Mouse (Mus musculus) liver, embryonic 15.5 days (tissue): Measurements from ENCODE around the gene Parva. TPM values are rescaled to one million over a fixed set of nuclear protein-coding genes. Genes with fewer than 3 reads are reported as not detected.
A peak's percentile ranks its signal among the peaks of the same experiment; 100 is the strongest.

ENCODE experiments used
- ATAC-seq: fragments of 200-750 bp; cut with Nextera tagmentation; 2 replicates; pipeline ENCODE4 v1.8.0; 2017; ENCODE audit warnings: moderate number of reproducible peaks, mild to moderate bottlenecking, moderate library complexity; ENCODE audit not compliant: insufficient read depth
- H3K27ac ChIP-seq: fragments of 300-500 bp; sonication (generic); replicated peaks from 2 replicates; pipeline ENCODE4 v1.5.1; 2015; ENCODE audit warnings: mild to moderate bottlenecking, inconsistent platforms
- H3K27me3 ChIP-seq: fragments of 300-500 bp; sonication (generic); 2 replicates; pipeline ENCODE4 v1.6.1; 2015; ENCODE audit warnings: mild to moderate bottlenecking, inconsistent platforms
- H3K36me3 ChIP-seq: fragments of 300-500 bp; sonication (generic); replicated peaks from 2 replicates; pipeline ENCODE4 v1.6.1; 2015; ENCODE audit warnings: moderate library complexity, mild to moderate bottlenecking, inconsistent platforms
- H3K4me1 ChIP-seq: fragments of 300-500 bp; sonication (generic); replicated peaks from 2 replicates; pipeline ENCODE4 v1.6.1; 2015; ENCODE audit warnings: inconsistent platforms
- H3K4me2 ChIP-seq: fragments of 300-500 bp; sonication (generic); 2 replicates; pipeline ENCODE4 v1.6.1; 2015; ENCODE audit warnings: moderate library complexity, mild to moderate bottlenecking, inconsistent platforms
- H3K4me3 ChIP-seq: fragments of 300-500 bp; sonication (generic); replicated peaks from 2 replicates; pipeline ENCODE4 v1.5.1; 2015; ENCODE audit warnings: mild to moderate bottlenecking, inconsistent platforms
- H3K9ac ChIP-seq: fragments of 300-500 bp; sonication (generic); 2 replicates; pipeline ENCODE4 v1.6.1; 2015; ENCODE audit warnings: moderate library complexity, mild to moderate bottlenecking, inconsistent platforms
- H3K9me3 ChIP-seq: fragments of 300-500 bp; sonication (generic); replicated peaks from 2 replicates; pipeline ENCODE4 v1.6.1; 2016; ENCODE audit warnings: inconsistent platforms
- WGBS: fragments of 180-500 bp; shearing (Covaris S2); methylation state at CpG from one replicate; pipeline ENCODE4 v1.1.7; 2015; ENCODE audit warnings: mixed read lengths; ENCODE audit not compliant: insufficient replicate concordance; 5-methylcytosine and 5-hydroxymethylcytosine counted together
- polyA plus RNA-seq: library from polyadenylated mRNA; unstranded; fragments of >200 nt; fragmentation: Nextera tagmentation; extraction: Ambion mirVana; gene quantifications from 2 replicates; pipeline ENCODE4 v1.2.1, GENCODE M21; 2015

Parva gene
- 7.4 and 7.8 TPM in 2 replicates for polyA plus RNA-seq

DNA sequence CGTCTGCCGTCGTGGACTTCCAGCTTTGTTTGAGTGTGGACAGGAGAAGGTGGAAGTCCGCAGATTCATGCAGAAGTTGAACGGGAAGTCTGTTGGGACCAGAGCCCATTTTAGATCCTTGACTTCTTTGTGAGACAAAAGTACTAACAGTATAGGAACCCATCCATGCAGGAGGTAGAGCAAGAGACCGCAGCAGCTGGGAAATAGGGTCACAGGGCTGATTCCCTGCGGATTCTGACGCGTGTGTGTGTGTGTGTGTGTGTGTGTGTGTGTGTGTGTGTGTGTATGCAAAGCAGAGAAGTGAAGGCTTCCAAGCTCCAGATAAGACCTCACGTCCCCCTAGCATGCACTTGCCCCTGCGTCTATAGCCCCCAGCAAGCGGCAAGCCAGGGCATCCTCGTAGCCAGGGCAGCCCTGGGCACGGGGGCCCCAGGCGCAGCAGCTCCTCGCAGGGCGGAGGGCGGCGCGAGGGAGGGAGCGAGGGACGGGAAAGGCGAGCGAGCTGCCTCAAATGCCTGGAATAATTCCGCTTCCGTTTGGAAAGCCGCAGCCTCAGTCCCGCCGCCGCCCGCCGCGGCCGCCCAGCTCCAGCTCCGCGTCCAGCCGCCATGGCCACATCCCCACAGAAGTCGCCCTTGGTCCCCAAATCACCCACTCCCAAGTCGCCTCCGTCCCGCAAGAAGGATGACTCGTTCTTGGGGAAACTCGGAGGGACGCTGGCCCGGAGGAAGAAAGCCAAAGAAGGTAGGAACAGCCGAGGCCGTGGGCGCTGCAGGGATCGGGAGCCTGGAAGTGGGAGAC, at the start of gene Parva:
Gene Parva, plus strand, starts transcription at position 149 of the 801 bp plus-strand sequence.
- Histone ChIP-seq H3K27ac (peak within 1 kb of the TSS; percentile 61; the same call in 1 of the 2 replicates), H3K36me3 (no peaks in the 10 kb centered on the region), H3K4me1 (no peaks in the 10 kb centered on the region), H3K27me3 (peaks cover 24% of the 10 kb centered on the region), H3K9me3 (no peaks in the 10 kb centered on the region), H3K4me3 (peak within 1 kb of the TSS; percentile 57), H3K4me2 (peak within 1 kb of the TSS; percentile 58), H3K9ac (peak within 1 kb of the TSS; percentile 46)
- WGBS = 3% methylated on average over 49 of the region's 49 CpGs
- ATAC-seq = peak; percentile 56; the same call in 1 of the 2 replicates

DNA sequence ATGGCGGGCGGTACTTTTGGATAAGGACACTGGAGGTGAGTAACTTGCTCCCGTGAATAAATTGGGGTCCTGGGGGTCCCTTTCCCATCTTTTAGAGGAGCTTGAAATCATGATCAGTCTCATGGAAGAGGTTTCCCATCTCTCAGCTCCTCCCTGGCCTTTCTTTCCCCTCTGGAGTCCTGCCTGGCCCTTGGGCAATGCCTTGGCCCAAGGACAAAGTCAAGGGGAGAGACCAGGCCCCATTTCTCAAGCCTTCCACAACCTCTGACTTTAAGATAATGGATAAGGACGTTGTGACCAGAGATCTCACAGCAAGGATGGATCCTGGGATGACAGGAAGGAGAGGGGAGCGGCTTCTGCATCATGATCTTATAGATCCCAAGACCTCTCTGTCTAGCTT, 49.2 kb upstream of the Parva start:
- H3K27ac ChIP-seq = no peak overlapping the region
- 62% methylated on average over 5 of the region's 5 CpGs for WGBS

DNA sequence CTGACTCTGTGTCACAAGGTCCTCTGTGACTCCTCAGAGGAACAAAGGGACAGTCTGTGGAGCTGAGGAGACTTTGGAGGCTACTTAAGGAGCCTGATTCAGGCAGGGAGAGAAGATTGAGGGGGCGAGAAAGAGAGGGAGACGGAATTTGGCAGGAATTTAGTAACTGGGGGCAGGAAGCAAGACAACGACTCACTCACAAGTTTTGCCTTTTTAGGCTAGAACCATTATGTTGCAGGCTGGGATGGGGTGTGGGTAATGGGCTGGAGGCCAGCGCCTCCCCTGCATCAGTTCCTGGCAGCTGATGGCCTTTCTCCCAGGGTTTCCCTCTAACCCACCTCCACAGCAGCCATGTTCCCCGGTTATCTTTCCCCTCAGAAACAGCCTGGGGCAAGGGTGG, 48.8 kb upstream of the Parva start:
- Histone ChIP-seq H3K36me3 (no peaks in the 10 kb centered on the region), H3K4me1 (0 out of 2 replicates have a peak, but pooled peaks cover 9% of the 10 kb centered on the region), H3K4me2 (no peak overlapping the region), H3K4me3 (no peak overlapping the region), H3K27me3 (no peaks in the 10 kb centered on the region), H3K27ac (no peak overlapping the region), H3K9me3 (no peaks in the 10 kb centered on the region), H3K9ac (no peak overlapping the region)
- ATAC-seq = no peak
- WGBS = 48% methylated on average over 5 of the region's 5 CpGs

More for the DNA sequence above, 49.2 kb upstream of the Parva start:
- Histone ChIP-seq H3K4me1 (0 out of 2 replicates have a peak, but pooled peaks cover 9% of the 10 kb centered on the region), H3K9me3 (no peaks in the 10 kb centered on the region), H3K36me3 (no peaks in the 10 kb centered on the region), H3K27me3 (no peaks in the 10 kb centered on the region), H3K4me2 (no peak overlapping the region), H3K9ac (no peak overlapping the region), H3K4me3 (no peak overlapping the region)
- ATAC-seq = no peak

DNA sequence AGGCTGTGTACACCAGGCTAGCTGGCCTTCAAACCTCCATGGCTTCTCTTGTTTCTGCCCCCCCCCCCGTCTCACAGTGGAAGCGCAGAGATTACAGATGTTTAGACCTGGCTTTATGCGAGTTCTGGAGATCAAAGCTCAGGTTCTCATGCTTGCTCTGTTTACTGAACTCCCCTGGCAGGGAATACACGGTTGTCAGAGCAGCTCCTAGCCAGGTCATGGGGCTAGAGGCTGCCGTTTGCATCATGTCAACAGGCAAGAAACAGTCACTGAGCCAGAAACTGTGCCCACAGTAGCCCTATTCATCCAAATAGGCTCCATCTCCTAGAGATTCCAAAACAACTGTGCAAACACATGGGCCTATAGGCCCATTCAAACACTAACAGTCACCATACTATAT, 40.8 kb upstream of the Parva start:
- Histone ChIP-seq H3K4me1 (no peaks in the 10 kb centered on the region), H3K9me3 (no peaks in the 10 kb centered on the region), H3K4me3 (no peak overlapping the region), H3K36me3 (no peaks in the 10 kb centered on the region), H3K9ac (no peak overlapping the region), H3K27me3 (no peaks in the 10 kb centered on the region), H3K4me2 (no peak overlapping the region), H3K27ac (0 out of 2 replicates have a peak overlapping the region, but pooled peaks have one; percentile 38)
- ATAC-seq = peak; percentile 31; the same call in 1 of the 2 replicates
- WGBS = 49% methylated on average over 5 of the region's 5 CpGs

DNA sequence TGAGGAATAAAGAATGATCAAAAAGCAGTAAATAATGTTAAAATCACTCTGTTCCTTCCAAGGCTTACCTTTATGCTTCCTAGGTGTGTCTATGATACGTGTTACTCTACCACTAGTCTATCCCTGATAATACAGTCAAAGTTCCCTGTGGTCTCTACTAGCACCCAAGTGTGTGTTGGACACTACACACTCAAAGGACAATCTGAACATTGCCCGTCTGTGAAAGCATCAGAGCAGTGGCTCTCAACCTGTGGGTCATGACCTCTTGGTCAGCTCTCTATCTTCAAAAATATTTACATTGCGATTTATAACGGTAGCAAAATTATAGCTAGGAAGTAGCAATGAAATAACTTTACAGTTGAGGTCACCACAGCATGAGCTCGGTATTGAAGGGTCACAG, 39.4 kb upstream of the Parva start:
- 38% methylated on average over 5 of the region's 5 CpGs for WGBS
- H3K9ac ChIP-seq = no peak overlapping the region
- H3K4me3 ChIP-seq = no peak overlapping the region
- H3K4me2 ChIP-seq = no peak overlapping the region
- H3K9me3 ChIP-seq = no peaks in the 10 kb centered on the region
- H3K4me1 ChIP-seq = no peaks in the 10 kb centered on the region
- no peak for ATAC-seq
- no peaks in the 10 kb centered on the region for H3K27me3 ChIP-seq
- no peak overlapping the region for H3K27ac ChIP-seq
- no peaks in the 10 kb centered on the region for H3K36me3 ChIP-seq

DNA sequence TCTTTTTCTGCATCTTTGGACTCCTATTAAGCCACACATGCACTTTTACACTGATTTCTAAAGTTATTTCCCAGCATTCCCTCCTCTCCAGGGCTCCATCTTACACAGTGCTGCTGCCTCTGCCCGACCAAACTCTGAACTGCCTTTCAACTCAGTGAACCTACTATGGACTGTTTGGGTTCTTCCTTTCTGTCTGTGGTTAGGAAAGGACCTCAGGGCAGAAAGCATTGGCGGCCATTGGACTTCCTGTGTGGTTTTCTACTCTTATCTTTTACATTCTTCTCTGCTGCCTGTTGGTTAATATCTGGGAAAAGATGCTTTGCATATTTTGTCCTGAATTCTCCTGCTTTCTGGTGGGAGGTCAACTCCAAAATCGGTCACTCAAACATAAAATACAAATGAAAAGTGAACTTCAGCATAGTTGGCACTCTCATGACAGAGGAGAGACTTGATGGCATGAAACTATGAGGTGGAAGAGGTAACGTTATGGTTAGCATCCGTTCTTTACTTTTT, 38.9 kb upstream of the Parva start:
- Histone ChIP-seq H3K9me3 (no peaks in the 10 kb centered on the region), H3K9ac (no peak overlapping the region), H3K27me3 (no peaks in the 10 kb centered on the region), H3K4me3 (no peak overlapping the region), H3K4me1 (no peaks in the 10 kb centered on the region), H3K27ac (no peak overlapping the region), H3K4me2 (no peak overlapping the region), H3K36me3 (no peaks in the 10 kb centered on the region)
- no peak for ATAC-seq
- 24% methylated on average over 5 of the region's 5 CpGs for WGBS

DNA sequence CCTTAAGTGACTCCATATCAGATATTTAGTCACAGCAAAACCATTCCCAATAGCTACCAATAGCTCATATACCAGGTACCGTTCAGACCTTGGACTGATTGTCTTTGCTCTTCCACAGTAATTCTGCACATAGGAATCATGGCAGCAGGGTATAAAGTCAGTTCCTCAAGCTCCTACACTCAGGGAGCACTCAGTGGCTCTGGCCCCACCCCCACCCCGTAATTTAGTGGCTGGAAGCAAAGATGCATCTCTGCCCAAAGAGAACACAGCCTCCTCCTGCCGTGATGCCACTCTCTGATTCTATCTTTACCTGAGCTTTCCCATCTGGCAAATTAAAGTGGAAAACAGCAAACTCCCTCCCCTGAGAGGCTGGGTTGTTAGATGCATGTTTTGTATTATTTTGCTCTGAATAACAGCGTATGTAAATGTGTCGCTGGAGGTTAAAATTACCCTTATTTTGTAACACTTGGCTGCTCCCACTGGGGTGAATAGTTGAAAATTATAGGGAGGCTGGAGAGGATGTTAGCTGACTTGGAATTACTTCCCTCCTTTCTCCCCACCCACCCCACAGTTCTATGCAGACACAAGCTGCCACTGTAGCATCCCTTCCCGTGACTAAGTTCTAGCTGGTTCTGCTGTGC, 37.6 kb upstream of the Parva start:
- WGBS = 45% methylated on average over 6 of the region's 6 CpGs
- H3K4me2 ChIP-seq = no peak overlapping the region
- H3K27ac ChIP-seq = no peak overlapping the region

DNA sequence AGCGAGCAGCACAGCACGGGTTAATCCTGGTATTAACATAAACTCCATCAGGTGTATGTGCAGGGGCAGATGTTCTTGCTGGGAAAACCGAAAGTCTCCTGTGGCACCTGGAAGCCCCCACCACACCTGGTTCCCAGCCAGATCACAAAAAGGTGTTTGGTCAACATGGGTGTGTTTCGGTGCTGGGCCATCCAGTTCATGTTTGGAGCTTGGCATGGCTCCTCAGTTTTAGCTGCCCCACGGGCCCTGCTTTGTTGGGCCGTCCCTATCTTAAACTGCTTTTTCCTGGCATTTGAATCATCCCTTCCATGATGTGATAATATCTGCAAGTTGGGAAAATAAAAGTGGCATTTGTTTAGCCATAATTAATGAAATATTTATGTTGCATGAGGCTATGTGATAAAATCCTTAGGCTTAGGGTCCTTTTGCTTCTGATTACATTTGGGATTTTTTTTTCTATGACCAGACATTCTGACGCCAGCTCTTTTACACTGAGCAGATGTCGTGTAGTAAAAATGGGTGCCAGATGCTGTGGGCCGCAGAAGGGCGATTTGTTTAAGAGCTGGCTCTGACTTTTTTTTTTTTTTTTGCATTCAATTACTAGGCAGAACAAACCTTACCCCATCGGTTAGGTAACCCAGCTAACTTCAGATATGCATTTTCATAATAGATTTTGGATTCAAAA, 36.9 kb upstream of the Parva start:
- Histone ChIP-seq H3K4me2 (no peak overlapping the region), H3K27me3 (no peaks in the 10 kb centered on the region), H3K36me3 (no peaks in the 10 kb centered on the region), H3K4me1 (no peaks in the 10 kb centered on the region), H3K9me3 (no peaks in the 10 kb centered on the region), H3K4me3 (no peak overlapping the region), H3K27ac (no peak overlapping the region), H3K9ac (no peak overlapping the region)
- 43% methylated on average over 11 of the region's 11 CpGs for WGBS
- ATAC-seq = no peak

More for the DNA sequence above, 37.6 kb upstream of the Parva start:
- H3K4me3 ChIP-seq = no peak overlapping the region
- ATAC-seq = no peak
- H3K4me1 ChIP-seq = no peaks in the 10 kb centered on the region
- H3K9me3 ChIP-seq = no peaks in the 10 kb centered on the region
- H3K9ac ChIP-seq = no peak overlapping the region
- H3K27me3 ChIP-seq = no peaks in the 10 kb centered on the region
- no peaks in the 10 kb centered on the region for H3K36me3 ChIP-seq

DNA sequence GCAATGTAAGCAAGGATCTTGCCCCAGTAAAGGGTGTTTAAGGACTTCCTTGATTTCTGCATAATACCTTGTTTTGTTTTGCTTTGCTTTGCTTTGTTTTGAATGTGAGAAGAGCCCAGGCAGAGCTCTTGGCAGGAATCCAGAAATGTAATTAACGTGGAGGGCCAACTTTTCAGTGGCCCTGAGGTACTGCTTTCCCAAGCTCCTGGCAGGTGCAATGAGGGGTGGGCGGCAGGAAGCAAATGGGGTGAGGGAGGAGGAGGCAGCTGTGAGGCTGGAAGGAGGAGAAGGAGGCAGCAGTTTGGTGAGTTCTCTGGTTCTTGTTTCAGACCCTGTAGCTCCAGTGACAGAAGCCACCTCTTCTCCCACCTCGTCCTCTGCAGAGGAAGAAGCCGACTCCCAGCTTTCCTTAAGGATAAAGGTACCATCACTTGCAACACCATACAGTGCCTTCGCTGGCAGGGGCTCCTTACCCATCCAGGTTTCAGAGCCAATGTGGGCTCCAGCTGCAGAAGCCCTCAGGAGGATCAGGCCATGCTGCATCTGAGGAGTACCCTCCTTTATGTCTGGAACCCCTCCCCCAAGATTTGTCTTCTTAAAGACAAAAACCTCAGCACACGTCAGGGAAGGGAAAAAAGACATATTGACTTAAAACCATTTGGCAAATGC, 36.2 kb upstream of the Parva start:
- H3K27me3 ChIP-seq = no peaks in the 10 kb centered on the region
- WGBS = 24% methylated on average over 6 of the region's 6 CpGs
- no peaks in the 10 kb centered on the region for H3K9me3 ChIP-seq
- no peak overlapping the region for H3K27ac ChIP-seq
- H3K9ac ChIP-seq = no peak overlapping the region
- H3K4me3 ChIP-seq = no peak overlapping the region
- H3K36me3 ChIP-seq = no peaks in the 10 kb centered on the region
- H3K4me2 ChIP-seq = no peak overlapping the region
- H3K4me1 ChIP-seq = no peaks in the 10 kb centered on the region
- ATAC-seq = no peak

DNA sequence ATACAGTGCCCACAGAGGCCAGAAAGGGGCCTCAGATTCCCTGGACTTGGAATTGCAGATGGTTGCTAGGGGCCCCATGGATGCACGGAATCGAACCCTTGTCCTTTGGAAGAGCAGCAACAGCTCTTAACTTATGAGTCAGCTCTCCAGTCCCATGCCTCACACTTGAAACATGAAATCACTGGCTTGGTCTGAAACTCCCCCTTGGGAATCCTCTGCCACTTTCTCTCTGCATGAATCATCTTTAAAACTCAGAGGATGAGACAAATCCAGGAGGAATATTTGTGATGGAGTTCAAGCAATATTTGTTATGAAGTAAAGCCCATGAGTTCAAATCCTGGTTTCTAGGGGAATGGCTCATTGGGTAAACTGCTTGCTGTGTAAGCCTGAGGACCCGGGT, 29.5 kb upstream of the Parva start:
- ATAC-seq = no peak
- Histone ChIP-seq H3K4me1 (no peaks in the 10 kb centered on the region), H3K4me2 (no peak overlapping the region), H3K4me3 (no peak overlapping the region), H3K27ac (no peak overlapping the region), H3K27me3 (no peaks in the 10 kb centered on the region), H3K36me3 (no peaks in the 10 kb centered on the region), H3K9ac (no peak overlapping the region), H3K9me3 (no peaks in the 10 kb centered on the region)
- WGBS = 56% methylated on average over 3 of the region's 3 CpGs
